Mouse (Mus musculus): Measurements from ENCODE around the gene Cacna1f.

Cacna1f gene

GRCm38 (mm10) chrX:7674284-7675000 lies 67.6 kb downstream of the Cacna1f start:
- no peak for DNase-seq (ENCODE audit: extremely low read depth, low read depth)

GRCm38 (mm10) chrX:7675001-7675380 lies 68.1 kb downstream of the Cacna1f start:
- no peak for DNase-seq (ENCODE audit: extremely low read depth, low read depth)

- no peak for DNase-seq (ENCODE audit: extremely low read depth, low read depth)
Observed at GRCm38 (mm10) chrX:7678986-7679385, 72.1 kb downstream of the Cacna1f start.

- peak; percentile 85 for DNase-seq (ENCODE audit: extremely low read depth, low read depth)
Observed at GRCm38 (mm10) chrX:7679405-7680056, 72.6 kb downstream of the Cacna1f start.

GRCm38 (mm10) chrX:7680057-7680412 lies 73.2 kb downstream of the Cacna1f start:
- no peak for DNase-seq (ENCODE audit: extremely low read depth, low read depth)

- no peak for DNase-seq (ENCODE audit: extremely low read depth, low read depth)
Observed at GRCm38 (mm10) chrX:7680864-7681263, 74.0 kb downstream of the Cacna1f start, which contains the start of gene Magix. Magix (minus strand) TSS chrX:7681251.

All from MEL-GATA-1-ER (cell line).